Mouse (Mus musculus) embryo, embryonic 10.5 days (tissue): ENCODE results near the gene Sergef.

Experiments used
- DNase-seq: peaks from one replicate; pipeline ENCODE4 v3.0.0-alpha.2; 2015; ENCODE audit warnings: low spot score

Gene Sergef

DNA sequence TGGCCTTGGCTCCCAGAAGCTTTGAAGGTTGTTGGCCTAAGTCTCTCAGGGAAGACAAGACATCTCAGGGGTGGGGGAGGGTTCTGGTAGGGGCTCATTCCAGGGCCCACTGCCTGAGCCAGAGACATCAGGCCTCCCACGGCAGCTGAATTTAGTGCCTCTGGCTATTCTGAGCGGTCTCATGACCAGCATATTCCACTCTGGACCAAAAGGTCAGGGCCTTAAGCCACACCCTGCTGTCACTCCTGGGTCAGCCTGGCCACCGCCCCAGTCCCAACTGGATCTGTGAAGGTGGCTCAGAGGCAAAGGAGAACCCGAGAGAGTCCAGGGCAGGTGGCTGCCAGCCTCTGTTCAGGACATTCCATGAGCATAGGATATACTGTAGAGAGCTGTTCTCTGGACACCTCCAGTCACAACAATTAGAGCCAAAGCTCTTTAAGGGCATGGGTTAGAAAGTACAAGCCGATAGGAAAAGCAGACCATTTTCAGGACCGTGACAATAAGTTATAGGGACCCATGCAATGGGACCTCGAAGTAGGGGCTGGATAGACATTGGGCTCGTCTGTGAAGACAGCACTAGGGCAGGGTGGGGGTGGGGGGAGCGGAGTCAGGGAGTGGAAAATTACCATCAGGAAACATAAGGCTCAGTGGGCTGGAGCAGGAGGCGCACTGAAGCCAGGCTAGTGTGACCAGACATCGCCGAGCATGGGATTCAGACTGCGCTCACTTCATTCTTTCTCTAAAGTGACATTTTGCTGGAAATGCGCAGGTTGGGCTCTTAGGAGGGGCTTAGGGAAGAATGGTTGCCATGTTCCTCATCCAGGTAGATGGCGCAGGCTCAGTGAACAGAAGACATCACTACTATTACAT lies 235.8 kb downstream of the Sergef start:
- no peak for DNase-seq

DNA sequence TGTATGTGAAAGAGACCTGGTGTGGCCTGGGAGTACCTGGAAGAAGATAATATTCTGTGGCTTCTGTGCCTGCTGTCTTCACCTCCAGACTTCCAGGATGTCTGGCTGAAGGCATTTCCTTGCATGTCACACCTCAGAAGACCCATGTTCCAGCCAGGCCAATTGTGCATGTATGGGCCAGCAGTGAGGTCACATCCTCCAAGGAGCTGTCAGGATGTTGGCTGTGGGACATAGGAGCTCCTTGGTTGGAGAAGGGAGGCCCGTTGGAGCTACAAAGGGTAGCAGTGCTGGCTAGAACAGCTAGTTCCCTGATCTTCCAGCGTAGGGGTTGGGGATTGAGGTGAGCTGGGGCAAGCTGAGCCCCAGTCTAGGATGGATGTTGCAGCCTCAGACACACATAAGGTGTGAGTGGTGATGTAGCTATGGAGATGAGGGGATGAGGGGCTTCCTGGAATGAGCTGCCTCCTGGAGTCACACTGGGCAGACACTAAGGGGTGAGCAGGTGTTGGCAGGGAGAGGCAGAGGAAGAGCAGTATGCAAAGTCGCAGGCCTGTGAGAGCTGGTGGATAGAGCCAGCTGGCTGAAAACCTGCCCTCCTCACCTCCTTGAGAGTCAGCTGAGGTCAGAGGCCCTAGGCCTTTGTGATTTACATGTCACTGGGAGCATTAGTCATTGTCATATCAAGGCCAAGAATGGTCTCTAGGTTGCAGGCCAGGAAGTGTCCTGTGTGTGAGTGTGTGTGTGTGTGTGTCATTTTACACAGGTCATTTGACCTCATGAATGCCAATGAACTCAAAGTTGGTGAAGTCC lies 238.0 kb downstream of the Sergef start:
- no peak for DNase-seq

DNA sequence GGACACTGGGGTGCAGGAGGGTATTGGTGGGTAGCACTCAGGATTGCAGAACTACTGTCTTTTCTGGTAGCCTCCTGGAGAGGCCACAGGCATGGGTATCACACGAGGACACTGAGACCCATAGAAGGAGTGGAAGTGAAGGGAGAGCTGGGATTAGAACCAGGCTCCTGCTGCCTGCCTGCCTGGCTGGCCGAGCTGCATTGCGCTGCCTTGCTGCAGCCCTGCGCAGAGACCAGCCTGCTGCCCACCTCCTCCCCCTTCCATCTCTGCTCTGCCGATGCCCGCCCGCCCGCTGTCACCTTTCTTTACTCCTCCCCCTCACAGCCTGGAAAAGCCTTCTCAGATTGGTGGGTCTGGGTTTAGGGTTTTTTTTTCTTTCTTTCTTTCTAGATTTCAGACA lies 239.3 kb downstream of the Sergef start:
- no peak for DNase-seq

DNA sequence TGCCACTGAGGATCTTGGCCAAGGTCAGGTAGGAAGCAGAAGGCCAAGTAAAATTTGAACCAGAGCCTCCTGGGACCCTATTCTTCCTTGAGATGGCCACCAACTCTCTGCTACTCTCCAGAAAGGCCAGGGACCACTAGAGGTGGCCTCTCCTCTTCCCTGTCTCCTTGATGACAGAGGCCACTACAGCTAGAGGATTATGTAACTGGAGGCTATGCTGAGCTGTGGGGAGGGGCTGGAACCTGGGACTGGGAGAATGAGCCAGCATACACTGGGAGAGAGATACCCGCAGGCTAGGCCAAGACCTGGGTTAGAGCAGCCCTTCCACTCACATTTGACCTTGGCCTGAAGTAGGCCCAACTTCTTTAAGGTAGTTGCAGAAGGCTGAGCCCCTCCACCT lies 239.9 kb downstream of the Sergef start:
- DNase-seq: no peak

DNA sequence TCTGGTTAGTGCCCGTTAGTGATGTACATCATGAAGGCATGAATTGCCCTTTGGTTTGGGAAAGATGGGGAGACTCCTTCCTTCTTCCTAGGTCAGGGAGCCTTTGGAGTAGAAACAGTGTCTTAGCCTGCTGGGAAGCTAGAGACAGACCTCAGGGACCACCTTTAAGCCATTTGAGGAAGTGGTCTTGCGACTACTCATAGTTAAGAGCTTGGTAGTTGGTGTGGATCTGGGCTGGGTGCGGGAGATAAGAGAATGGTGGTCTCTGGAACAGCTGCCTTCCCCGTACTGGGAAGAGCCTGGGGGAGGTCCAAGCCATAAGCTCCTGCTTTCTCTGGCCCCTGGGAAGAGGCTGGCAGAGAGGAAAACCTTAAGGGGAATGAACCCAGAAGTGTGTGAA lies 241.0 kb downstream of the Sergef start:
- DNase-seq: no peak

DNA sequence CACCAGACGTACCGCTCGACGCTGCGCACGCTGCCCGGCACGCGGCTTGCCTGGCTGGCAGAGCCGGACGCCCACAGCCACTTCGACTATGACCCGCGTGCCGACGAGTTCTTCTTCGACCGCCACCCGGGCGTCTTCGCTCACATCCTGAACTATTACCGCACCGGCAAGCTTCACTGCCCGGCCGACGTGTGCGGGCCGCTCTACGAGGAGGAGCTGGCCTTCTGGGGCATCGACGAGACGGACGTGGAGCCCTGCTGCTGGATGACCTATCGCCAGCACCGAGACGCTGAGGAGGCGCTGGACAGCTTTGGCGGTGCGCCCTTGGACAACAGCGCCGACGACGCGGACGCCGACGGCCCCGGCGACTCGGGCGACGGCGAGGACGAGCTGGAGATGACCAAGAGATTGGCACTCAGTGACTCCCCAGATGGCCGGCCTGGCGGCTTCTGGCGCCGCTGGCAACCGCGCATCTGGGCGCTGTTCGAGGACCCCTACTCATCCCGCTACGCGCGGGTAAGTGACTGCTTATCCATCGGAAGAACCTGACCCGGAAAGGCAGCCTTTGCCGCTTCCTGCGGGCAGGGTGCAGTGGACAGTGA lies 241.8 kb downstream of the Sergef start:
- no peak for DNase-seq

DNA sequence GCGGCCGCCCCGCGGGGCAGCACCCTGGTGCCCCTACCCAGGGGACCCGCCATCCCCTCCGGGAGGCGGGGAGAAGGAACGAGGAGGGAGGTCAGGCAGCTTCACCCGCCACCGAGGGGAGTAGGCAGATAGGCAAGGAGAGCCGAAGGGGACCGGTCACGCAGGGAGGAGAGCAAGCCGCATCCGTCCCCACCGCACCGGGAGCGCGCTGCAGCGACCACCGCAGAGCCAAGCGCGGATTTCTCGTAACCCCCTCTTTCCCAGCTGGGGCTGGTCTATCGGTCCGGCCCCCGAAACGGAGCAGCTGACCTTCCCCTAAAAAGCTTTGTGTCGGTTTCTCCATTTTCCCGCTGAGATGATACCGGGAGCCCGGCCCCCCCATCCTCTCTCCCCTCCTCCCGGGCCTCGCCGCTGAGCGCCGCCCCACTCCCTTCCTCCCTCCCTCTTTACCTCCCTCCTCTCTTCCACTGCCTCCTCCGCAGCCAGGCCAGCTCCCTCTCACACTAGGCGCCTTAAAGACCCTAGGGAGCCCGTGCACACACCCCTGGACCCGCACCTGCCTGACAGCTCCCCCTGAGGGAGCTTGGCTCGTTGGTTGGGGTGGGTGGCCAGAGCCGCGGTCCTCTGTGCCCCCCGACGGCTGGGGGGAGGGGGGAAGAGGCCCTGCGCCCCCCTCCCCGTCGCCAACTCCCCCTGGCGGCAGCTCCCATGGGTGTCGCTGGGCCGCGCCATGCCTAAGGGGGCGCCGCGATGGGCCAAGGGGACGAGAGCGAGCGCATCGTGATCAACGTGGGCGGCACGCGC lies 242.5 kb downstream of the Sergef start:
- DNase-seq: no peak

DNA sequence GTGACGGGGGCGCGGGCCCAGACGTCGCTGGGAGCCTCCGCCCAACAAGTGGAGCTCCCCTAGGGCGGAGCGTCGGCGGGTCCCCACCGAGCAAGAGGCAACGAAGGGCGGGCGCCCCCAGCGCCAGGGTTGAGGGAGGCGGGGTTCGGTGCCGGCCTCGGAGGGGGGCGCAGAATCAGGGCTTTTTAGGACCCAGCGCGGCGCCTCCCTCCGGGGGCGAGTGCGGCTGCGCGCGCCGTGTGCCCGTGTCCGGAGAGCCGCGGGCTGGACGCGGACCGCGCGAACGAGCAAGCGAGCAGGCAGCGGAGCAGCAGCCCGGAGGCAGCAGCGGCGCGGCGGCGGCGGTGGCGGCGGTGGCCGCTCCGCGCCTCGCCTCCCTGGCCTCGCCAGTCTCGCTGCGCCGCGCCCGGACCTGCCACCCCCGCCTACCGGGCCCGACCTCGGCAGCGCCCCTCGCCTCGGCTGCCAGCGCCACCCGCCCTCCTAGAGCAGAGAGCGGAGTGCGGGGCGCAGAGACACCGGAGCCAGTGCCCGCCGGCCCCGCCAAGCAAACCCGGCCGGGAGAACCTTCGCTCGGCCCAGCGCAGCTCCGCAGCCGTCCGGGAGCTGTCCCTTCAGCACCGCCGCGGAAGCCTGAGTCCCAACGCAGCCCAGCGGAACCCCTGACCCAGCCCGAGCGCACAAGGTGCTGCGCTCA lies 243.2 kb downstream of the Sergef start, which contains the start of gene Kcnc1:
Kcnc1 (plus strand) TSS at position 267 of the 697 bp plus-strand sequence.
- peak; percentile 83 for DNase-seq

DNA sequence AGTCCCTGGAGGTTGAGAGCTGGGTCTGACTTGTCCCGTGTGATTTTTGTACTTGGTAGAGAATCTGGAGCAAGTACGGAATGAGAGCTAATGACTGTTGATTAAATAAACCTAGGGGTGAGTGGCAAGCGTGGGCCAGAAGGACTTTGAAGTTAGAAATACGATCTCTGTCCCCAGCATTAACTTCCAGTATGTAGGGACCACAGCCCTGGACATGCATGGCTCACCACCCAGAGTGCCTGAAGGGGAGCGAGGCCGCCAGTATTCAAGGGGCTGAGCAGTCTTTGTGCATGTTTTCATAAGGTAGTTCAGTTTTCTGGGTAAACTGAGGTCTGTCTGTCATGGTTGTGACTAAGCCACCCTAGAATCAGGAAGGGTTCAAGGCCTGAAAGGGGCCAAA lies 244.0 kb downstream of the Sergef start:
- DNase-seq: no peak

DNA sequence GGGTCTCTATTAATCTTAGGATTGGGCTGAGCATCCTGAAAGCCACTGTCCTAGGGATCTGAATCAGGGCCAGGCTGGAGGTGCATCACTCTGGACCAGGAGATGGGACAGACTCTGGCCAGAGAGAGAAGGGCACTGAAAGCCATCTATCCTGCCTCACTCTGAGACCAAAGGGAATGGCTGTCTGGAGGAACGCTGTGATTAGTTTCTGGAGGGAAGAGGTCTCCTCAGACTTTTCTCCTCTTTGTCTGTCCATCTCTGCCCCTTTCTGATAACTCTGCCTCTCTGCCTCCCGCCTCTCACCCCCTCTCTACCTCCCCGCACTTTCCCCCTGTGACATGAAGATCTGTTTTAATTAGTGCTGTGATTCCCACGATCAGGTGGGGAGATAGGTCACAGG lies 244.7 kb downstream of the Sergef start:
- no peak for DNase-seq

DNA sequence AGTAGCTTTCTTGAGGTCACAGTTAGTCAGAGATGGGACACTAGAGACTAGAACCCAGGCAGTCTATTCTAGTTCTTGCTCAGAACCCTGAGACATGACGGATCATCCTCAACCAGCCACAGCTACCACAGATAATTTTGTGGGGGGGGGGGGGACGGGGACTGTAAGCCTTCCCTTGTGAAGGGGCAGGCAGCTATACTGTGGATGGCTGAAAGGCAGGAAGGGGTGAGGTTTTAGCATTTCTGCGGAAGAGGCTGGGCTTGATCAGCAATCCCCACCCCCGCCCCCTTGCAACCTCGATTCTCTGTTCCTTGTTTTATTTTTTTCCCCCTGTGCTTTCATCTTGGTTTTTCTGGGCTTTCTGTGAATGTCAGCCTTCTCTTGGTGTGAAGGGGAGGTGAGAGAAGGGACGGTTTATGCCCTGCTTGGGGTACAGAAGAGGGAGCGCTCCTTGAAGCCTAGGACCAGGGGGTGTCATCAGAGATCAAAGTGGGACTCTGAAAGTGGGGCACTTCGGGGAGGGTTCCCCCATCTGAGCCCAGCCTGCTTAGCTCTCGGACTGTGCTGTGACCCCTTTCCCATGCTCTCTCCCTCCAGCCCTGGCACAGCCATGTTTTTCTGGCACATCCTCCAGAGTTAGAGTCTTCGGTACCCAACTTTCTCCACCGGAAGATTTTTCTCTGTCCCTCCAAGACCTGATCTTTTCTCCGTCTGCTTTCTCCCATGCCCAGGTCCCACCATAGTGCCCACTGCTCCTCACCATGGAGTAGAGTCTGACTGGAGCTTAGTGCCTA lies 245.7 kb downstream of the Sergef start:
- no peak for DNase-seq
